Mouse (Mus musculus) neural tube, embryonic 15.5 days (tissue): ENCODE results near the gene Aven. TPM values are rescaled to one million over a fixed set of nuclear protein-coding genes. Genes with fewer than 3 reads are reported as not detected.

Source experiments
- ATAC-seq: fragments of 200-750 bp; cut with Nextera tagmentation; 2 replicates; pipeline ENCODE4 v1.8.0; 2017; ENCODE audit warnings: mild to moderate bottlenecking, moderate TSS enrichment, moderate library complexity; ENCODE audit not compliant: low FRiP score
- H3K27ac ChIP-seq: fragments of 300-500 bp; sonication (generic); replicated peaks from 2 replicates; pipeline ENCODE4 v1.5.1; 2015; ENCODE audit warnings: mild to moderate bottlenecking, inconsistent platforms
- H3K27me3 ChIP-seq: fragments of 300-500 bp; sonication (generic); replicated peaks from 2 replicates; pipeline ENCODE4 v1.6.1; 2015; ENCODE audit warnings: inconsistent platforms
- H3K36me3 ChIP-seq: fragments of 300-500 bp; sonication (generic); 2 replicates; pipeline ENCODE4 v1.6.1; 2015; ENCODE audit warnings: inconsistent platforms
- H3K4me1 ChIP-seq: fragments of 300-500 bp; sonication (generic); 2 replicates; pipeline ENCODE4 v1.6.1; 2015; ENCODE audit warnings: inconsistent platforms
- H3K4me2 ChIP-seq: fragments of 300-500 bp; sonication (generic); 2 replicates; pipeline ENCODE4 v1.6.1; 2015; ENCODE audit warnings: inconsistent platforms, mild to moderate bottlenecking, moderate library complexity
- H3K4me3 ChIP-seq: fragments of 300-500 bp; sonication (generic); replicated peaks from 2 replicates; pipeline ENCODE4 v1.5.1; 2015; ENCODE audit warnings: mild to moderate bottlenecking, inconsistent platforms
- H3K9ac ChIP-seq: fragments of 300-500 bp; sonication (generic); replicated peaks from 2 replicates; pipeline ENCODE4 v1.6.1; 2015; ENCODE audit warnings: mild to moderate bottlenecking, inconsistent platforms
- H3K9me3 ChIP-seq: fragments of 300-500 bp; sonication (generic); replicated peaks from 2 replicates; pipeline ENCODE4 v1.6.1; 2016; ENCODE audit warnings: inconsistent platforms
- WGBS: fragments of 180-500 bp; shearing (Covaris S2); methylation state at CpG from one replicate; pipeline ENCODE4 v1.1.7; 2015; ENCODE audit warnings: mixed read lengths; 5-methylcytosine and 5-hydroxymethylcytosine counted together
- polyA plus RNA-seq: library from polyadenylated mRNA; unstranded; fragments of >200 nt; fragmentation: Nextera tagmentation; extraction: Ambion mirVana; gene quantifications from 2 replicates; pipeline ENCODE4 v1.2.1, GENCODE M21; 2015

Aven gene
- polyA plus RNA-seq, 1 experiment from 2014 or later: 4.1 TPM

DNA sequence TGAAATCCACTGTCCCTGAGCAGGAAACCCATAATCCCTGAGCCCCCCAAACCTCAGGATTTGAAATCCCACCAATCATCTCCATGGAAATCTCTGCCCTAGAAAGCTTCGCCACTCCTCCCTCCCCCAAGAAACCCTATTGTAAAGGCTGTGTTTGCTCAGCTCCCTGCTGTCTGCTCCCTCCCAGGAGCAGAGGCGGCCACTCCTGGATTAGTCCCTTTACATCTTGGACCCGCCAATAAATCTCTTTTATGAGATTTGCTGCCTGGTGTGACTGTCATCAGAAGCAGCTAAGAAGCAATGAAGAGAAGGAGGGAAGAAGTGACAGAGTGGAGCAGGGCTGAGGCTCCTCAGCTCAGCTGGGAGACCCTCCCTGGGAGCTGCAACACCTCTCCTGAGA, 124.4 kb downstream of the Aven start:
- Histone ChIP-seq H3K36me3 (no peaks in the 10 kb centered on the region), H3K27me3 (no peaks in the 10 kb centered on the region), H3K9me3 (no peaks in the 10 kb centered on the region), H3K27ac (no peak overlapping the region), H3K4me3 (no peak overlapping the region), H3K4me2 (no peak overlapping the region), H3K4me1 (no peaks in the 10 kb centered on the region), H3K9ac (no peak overlapping the region)
- ATAC-seq: no peak
- WGBS: 7% methylated on average over 3 of the region's 3 CpGs

- no peak overlapping the region for H3K4me3 ChIP-seq
- H3K36me3 ChIP-seq: no peaks in the 10 kb centered on the region
- H3K4me1 ChIP-seq: no peaks in the 10 kb centered on the region
- no peak overlapping the region for H3K4me2 ChIP-seq
- no peak overlapping the region for H3K9ac ChIP-seq
- H3K27ac ChIP-seq: no peak overlapping the region
- WGBS: 89% methylated on average over 3 of the region's 3 CpGs
- ATAC-seq: no peak
- no peaks in the 10 kb centered on the region for H3K27me3 ChIP-seq
- no peaks in the 10 kb centered on the region for H3K9me3 ChIP-seq
These were observed 132.4 kb downstream of the Aven start for GRCm38 (mm10) chr2:112625156-112625555.

GRCm38 (mm10) chr2:112630669-112631068, 137.9 kb downstream of the Aven start:
- 91% methylated on average over 11 of the region's 11 CpGs for WGBS
- Histone ChIP-seq H3K9ac (no peak overlapping the region), H3K27me3 (no peaks in the 10 kb centered on the region), H3K36me3 (peaks cover 12% of the 10 kb centered on the region), H3K4me3 (no peak overlapping the region), H3K27ac (no peak overlapping the region), H3K9me3 (no peaks in the 10 kb centered on the region), H3K4me2 (no peak overlapping the region), H3K4me1 (no peaks in the 10 kb centered on the region)
- ATAC-seq: no peak

GRCm38 (mm10) chr2:112632536-112632935, 139.8 kb downstream of the Aven start:
- H3K4me2 ChIP-seq: no peak overlapping the region
- H3K27me3 ChIP-seq: no peaks in the 10 kb centered on the region
- H3K4me1 ChIP-seq: no peaks in the 10 kb centered on the region
- WGBS: 93% methylated on average over 9 of the region's 9 CpGs
- no peak overlapping the region for H3K4me3 ChIP-seq
- no peak overlapping the region for H3K9ac ChIP-seq
- H3K36me3 ChIP-seq: peaks cover 12% of the 10 kb centered on the region
- H3K9me3 ChIP-seq: no peaks in the 10 kb centered on the region
- ATAC-seq: no peak
- H3K27ac ChIP-seq: no peak overlapping the region

- Histone ChIP-seq H3K9ac (no peak overlapping the region), H3K9me3 (no peaks in the 10 kb centered on the region), H3K4me1 (no peaks in the 10 kb centered on the region), H3K36me3 (peaks cover 3% of the 10 kb centered on the region; the same call in 1 of the 2 replicates), H3K4me2 (no peak overlapping the region), H3K4me3 (no peak overlapping the region), H3K27me3 (no peaks in the 10 kb centered on the region), H3K27ac (no peak overlapping the region)
- WGBS: 91% methylated on average over 5 of the region's 5 CpGs
- ATAC-seq: no peak
These were observed 144.4 kb downstream of the Aven start for GRCm38 (mm10) chr2:112637206-112637605.

DNA sequence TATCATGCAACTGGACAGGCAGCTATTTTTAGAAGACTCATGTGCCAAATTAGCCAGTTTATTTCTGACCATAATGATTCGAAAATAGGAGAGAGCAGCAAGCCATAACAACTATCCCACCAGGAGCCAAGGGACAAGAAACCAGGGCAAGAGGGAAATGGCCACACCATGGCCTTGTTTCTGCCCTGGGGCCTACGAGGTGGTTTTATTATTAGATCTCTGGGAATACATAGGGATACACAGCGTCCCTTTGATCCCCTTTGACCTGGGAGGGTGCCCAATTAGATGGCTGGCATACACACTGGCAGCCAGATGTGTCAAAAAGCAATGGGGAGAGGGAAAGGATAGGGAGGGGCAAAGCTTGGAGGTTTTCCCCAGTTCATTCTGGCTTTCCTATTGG, 161.1 kb downstream of the Aven start:
- ATAC-seq: no peak
- WGBS: 57% methylated on average over 3 of the region's 3 CpGs
- no peaks in the 10 kb centered on the region for H3K36me3 ChIP-seq
- no peak overlapping the region for H3K27ac ChIP-seq
- H3K4me3 ChIP-seq: no peak overlapping the region
- H3K9me3 ChIP-seq: no peaks in the 10 kb centered on the region
- no peak overlapping the region for H3K9ac ChIP-seq
- no peaks in the 10 kb centered on the region for H3K4me1 ChIP-seq
- H3K4me2 ChIP-seq: no peak overlapping the region
- H3K27me3 ChIP-seq: no peaks in the 10 kb centered on the region

DNA sequence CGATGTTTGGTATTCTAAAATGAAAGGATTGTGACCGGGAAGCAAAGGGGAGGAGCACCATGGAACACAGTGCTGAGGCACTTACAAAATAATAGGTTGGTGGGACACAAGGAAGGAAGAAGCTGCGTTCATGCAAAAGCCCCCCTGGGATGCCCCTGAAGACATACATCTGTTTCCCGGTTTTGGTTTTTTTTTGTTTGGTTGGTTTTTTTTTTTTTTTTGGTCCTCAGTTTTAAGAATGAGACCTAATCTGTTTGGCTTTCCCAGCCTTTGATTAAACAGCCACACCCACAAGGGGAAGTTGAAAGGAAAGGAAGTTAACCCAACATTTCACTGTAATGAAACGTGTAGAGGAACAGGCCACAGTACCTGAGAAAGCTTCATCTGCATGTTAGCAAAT, 163.4 kb downstream of the Aven start:
- H3K9ac ChIP-seq: no peak overlapping the region
- no peak overlapping the region for H3K4me2 ChIP-seq
- WGBS: 72% methylated on average over 5 of the region's 5 CpGs
- no peak overlapping the region for H3K4me3 ChIP-seq
- no peak for ATAC-seq
- H3K27me3 ChIP-seq: no peaks in the 10 kb centered on the region
- no peak overlapping the region for H3K27ac ChIP-seq
- H3K36me3 ChIP-seq: no peaks in the 10 kb centered on the region; the same call in 1 of the 2 replicates
- H3K9me3 ChIP-seq: no peaks in the 10 kb centered on the region
- no peaks in the 10 kb centered on the region for H3K4me1 ChIP-seq

GRCm38 (mm10) chr2:112669461-112669860, 176.7 kb downstream of the Aven start:
- no peak overlapping the region for H3K9ac ChIP-seq
- no peaks in the 10 kb centered on the region for H3K36me3 ChIP-seq
- H3K27me3 ChIP-seq: no peaks in the 10 kb centered on the region
- no peaks in the 10 kb centered on the region for H3K4me1 ChIP-seq
- no peak for ATAC-seq
- H3K27ac ChIP-seq: no peak overlapping the region
- 83% methylated on average over 3 of the region's 3 CpGs for WGBS
- no peaks in the 10 kb centered on the region for H3K9me3 ChIP-seq
- H3K4me2 ChIP-seq: no peak overlapping the region
- H3K4me3 ChIP-seq: no peak overlapping the region

GRCm38 (mm10) chr2:112676175-112676574, 183.4 kb downstream of the Aven start:
- no peak for ATAC-seq
- Histone ChIP-seq H3K4me1 (no peaks in the 10 kb centered on the region), H3K9ac (no peak overlapping the region), H3K4me2 (no peak overlapping the region), H3K27me3 (no peaks in the 10 kb centered on the region), H3K9me3 (no peaks in the 10 kb centered on the region), H3K27ac (no peak overlapping the region), H3K36me3 (no peaks in the 10 kb centered on the region), H3K4me3 (no peak overlapping the region)
- 81% methylated on average over 2 of the region's 2 CpGs for WGBS

- 66% methylated on average over 1 of the region's 1 CpGs for WGBS
- no peak overlapping the region for H3K4me2 ChIP-seq
- ATAC-seq: no peak
These were observed 184.0 kb downstream of the Aven start for GRCm38 (mm10) chr2:112676721-112677120.

DNA sequence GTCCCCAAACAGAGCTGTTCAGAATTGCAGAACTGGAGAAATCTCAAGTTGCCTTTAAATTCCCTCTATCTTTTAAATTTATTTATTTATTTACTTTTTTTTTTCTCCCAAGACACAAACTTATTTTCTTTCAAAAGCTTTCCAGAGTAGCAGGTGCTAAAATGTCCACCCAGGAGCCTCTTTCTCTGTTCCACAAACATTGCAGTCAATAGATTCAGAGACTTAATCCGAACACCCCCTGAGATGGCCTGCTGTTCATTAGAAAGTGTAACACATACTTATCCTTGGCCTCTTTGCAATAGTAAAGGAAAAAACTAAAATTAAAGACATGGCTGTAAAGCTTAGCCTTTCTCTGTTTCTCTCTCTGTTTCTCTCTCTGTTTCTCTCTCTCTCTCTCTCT, 184.5 kb downstream of the Aven start:
- Histone ChIP-seq H3K4me1 (no peaks in the 10 kb centered on the region), H3K9me3 (no peaks in the 10 kb centered on the region), H3K4me3 (no peak overlapping the region), H3K9ac (no peak overlapping the region), H3K36me3 (no peaks in the 10 kb centered on the region), H3K27ac (no peak overlapping the region), H3K4me2 (no peak overlapping the region), H3K27me3 (no peaks in the 10 kb centered on the region)
- no peak for ATAC-seq
- 66% methylated on average over 1 of the region's 1 CpGs for WGBS

More at GRCm38 (mm10) chr2:112676721-112677120, 184.0 kb downstream of the Aven start:
- no peak overlapping the region for H3K27ac ChIP-seq
- no peak overlapping the region for H3K9ac ChIP-seq
- H3K27me3 ChIP-seq: no peaks in the 10 kb centered on the region
- no peak overlapping the region for H3K4me3 ChIP-seq
- H3K36me3 ChIP-seq: no peaks in the 10 kb centered on the region
- H3K9me3 ChIP-seq: no peaks in the 10 kb centered on the region
- no peaks in the 10 kb centered on the region for H3K4me1 ChIP-seq

GRCm38 (mm10) chr2:112681817-112682216, 189.1 kb downstream of the Aven start:
- Histone ChIP-seq H3K36me3 (no peaks in the 10 kb centered on the region), H3K4me3 (no peak overlapping the region), H3K27ac (no peak overlapping the region), H3K9me3 (no peaks in the 10 kb centered on the region), H3K4me1 (no peaks in the 10 kb centered on the region), H3K4me2 (no peak overlapping the region), H3K27me3 (no peaks in the 10 kb centered on the region), H3K9ac (no peak overlapping the region)
- no peak for ATAC-seq
- 79% methylated on average over 5 of the region's 5 CpGs for WGBS
